Mouse (Mus musculus) brain, embryonic 14.5 days (tissue): ENCODE measurements at regions not wholly inside any gene's neighbourhood (a gene's known extent, or its start where the extent isn't known, plus 50 kb on each side); places are given as distances from the start of the nearest gene placed in this dataset.

Source experiments
- CTCF ChIP-seq: fragments of 200-500 bp; IDR thresholded peaks from 2 replicates; pipeline ENCODE4 v1.5.1; 2012; ENCODE audit warnings: inconsistent platforms, mild to moderate bottlenecking, moderate library complexity, borderline replicate concordance; ENCODE audit not compliant: insufficient read depth, insufficient read length; ENCODE audit errors: extremely low read depth
- POLR2A ChIP-seq: fragments of 200-500 bp; IDR thresholded peaks from 2 replicates; pipeline ENCODE4 v1.6.1; 2012; ENCODE audit warnings: mild to moderate bottlenecking, inconsistent platforms, borderline replicate concordance; ENCODE audit not compliant: poor library complexity, insufficient read depth, insufficient read length, severe bottlenecking; ENCODE audit errors: extremely low read depth

GRCm38 (mm10) chr9:47229296-47229695, 230.8 kb downstream of the Gm4791 start:
- TF ChIP-seq POLR2A = no peak
- TF ChIP-seq CTCF = no peak
